Mouse (Mus musculus) cerebral cortex, adult 2 months (tissue): ENCODE results near the gene Runx3.

Experiments used
- WGBS: fragments of 180-500 bp; shearing (Covaris S2); methylation state at CpG from one replicate; pipeline ENCODE4 v1.1.7; 2018; 5-methylcytosine and 5-hydroxymethylcytosine counted together

Runx3 gene

GRCm38 (mm10) chr4:135114301-135114700, 6.2 kb upstream of the Runx3 start:
- 92% methylated on average over 10 of the region's 10 CpGs for WGBS

DNA sequence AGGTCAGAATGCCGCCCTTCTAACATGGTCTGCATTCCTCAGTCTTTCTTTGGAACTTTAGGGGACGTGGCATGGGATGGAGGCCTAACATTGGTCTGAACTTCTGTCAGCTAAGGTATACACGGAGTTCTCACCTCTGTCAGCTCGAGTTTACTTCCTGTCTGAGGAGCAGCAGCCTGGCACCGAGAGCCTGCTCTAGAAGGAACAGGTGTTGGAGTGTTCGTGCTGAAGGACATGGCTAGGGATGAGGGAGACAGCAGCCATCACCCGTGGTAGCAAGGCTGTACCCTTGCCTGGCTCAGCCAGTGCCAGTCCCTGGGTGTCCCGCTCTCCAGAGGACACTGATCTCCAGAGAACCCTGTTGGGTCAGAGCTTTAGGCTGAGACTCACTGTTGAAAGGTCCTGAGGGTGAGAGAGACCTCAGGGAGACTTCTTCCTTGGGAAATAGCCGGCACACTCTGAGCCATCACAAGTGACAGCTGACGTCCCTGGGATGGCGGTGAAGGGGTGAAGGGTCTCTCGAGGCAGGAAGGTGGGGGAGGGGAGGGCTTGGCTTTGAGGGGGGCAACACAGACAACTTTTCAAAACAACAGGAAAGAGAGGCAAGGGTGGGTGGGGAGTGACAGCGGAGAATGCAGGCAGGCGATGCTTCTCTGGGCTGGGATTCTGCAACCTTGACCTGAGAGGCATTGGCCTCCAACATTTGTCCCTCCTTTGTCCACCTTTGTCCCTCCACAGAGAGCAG, 4.9 kb upstream of the Runx3 start:
- 76% methylated on average over 14 of the region's 14 CpGs for WGBS

- 82% methylated on average over 5 of the region's 5 CpGs for WGBS
Measured at GRCm38 (mm10) chr4:135116391-135116790, 4.1 kb upstream of the Runx3 start.

DNA sequence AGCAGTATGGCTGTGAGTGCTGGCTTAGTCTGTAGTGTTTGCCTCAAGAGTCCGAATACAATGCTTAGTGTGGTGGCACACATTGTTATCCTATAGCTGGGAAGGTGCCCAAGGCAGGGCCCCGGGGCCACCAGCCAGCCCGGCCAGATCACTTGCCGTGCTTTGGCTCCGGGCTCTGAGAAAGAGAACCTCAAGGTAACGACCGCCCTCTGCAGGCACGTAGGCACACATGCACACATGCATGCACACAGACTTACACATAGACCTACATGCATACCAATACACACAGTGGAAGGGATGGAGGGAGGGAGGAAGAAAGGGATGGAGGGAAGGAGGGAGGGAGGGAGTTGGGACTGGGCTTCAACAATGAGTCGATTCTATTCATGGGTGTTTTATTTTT, 2.6 kb upstream of the Runx3 start:
- WGBS = 83% methylated on average over 9 of the region's 9 CpGs

GRCm38 (mm10) chr4:135118855-135119474, 1.5 kb upstream of the Runx3 start:
- WGBS = 91% methylated on average over 12 of the region's 12 CpGs

DNA sequence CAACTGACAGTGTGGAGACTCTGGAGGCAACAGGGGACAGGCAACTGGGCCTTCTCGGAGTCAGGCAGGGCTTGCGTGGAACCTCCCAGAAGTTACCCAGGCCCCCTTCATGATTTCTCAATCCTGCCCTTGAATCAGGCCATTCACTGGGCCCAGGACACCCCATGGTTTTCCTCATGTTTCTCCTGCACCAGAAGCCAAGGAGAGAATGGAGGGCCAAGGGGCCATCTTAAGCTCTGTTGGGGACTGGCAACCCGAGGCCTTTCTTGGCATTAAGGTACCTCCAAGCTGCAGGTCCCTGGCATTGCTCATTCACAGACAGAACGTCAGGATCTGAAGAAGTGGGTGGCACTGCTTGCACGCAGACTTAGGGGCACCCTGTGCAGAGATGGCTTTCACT, 3.3 kb downstream of the Runx3 start:
- WGBS = 73% methylated on average over 5 of the region's 5 CpGs

- WGBS = 96% methylated on average over 6 of the region's 6 CpGs
Measured at GRCm38 (mm10) chr4:135124732-135125131, 4.3 kb downstream of the Runx3 start.

GRCm38 (mm10) chr4:135125152-135125551, 4.7 kb downstream of the Runx3 start:
- WGBS = 88% methylated on average over 3 of the region's 3 CpGs

DNA sequence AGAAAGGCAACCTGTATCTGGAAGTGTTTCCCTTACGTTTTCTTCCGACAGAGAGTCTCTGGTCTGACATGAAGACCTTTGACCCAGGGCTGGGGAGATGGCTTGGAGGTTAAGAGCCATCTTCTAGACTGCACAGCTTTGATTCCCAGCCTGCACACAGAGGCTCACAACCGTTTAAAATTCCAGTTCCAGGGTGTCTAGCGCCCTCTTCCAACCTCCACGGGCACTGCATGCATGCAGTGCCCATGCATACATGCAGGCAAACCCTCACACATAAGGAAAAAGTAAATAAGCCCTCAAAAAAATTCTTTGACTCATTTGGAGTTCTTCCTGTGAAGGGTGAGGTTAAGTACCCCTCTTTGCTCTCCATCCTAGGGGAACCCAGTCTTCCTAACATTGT, 5.9 kb downstream of the Runx3 start:
- 83% methylated on average over 5 of the region's 5 CpGs for WGBS

DNA sequence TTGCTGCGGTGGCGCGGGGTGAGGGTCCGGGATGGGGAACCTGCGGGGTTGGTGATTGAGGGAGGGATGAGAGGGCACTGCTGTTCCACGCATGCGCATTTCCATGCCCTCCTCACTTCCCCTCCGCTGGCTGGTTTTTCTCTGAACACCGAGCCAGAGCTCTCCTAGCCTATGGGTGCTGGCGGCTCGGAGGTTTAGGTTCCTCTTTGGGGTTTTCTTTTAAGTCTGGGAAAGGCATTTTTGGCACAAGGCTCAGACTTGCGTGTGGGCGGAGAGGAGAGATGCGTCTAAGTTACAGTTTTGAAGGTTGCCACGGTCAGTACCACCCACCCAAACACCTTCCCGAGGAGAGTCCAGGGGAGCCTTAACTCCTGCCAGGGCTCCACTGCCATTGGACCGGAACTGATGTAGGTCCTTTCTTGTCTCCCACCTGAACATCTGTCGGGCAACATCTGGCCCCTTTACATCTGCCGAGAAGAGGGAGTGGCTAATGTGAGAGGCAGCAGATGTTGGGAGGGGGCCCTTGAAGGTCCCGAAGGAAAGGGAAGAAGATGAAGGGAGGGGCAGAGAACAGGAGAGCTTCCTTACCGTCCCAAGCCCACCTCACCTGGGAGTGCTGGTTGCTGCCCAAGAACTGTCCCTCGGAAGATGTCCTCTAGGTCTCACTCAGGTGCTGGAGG, 8.5 kb downstream of the Runx3 start:
- 23% methylated on average over 22 of the region's 22 CpGs for WGBS

GRCm38 (mm10) chr4:135130156-135130555, 9.7 kb downstream of the Runx3 start:
- WGBS = 93% methylated on average over 6 of the region's 6 CpGs

GRCm38 (mm10) chr4:135131145-135131544, 10.7 kb downstream of the Runx3 start:
- 91% methylated on average over 6 of the region's 6 CpGs for WGBS

GRCm38 (mm10) chr4:135132797-135133196, 12.3 kb downstream of the Runx3 start:
- 93% methylated on average over 12 of the region's 12 CpGs for WGBS

GRCm38 (mm10) chr4:135133711-135134110, 13.3 kb downstream of the Runx3 start:
- 67% methylated on average over 4 of the region's 4 CpGs for WGBS

DNA sequence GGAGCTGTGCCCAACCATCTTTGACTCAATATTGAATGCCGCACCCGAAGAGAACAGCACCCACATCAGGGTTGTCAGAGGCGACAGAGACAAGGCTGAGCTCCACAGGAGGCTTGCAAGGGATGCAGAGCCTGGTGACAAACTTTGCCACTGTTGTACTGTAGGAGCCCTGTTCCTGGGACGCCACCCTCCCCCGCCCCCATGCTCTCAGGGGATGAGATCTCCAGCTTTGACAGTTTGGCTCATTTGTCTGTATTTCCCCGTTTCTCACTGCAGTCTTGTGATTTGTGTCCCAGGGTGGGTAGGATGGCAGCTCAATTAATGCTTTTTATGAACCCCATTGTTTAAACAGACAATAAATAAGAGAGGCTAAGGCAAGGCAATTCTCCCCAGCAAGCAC, 14.9 kb downstream of the Runx3 start:
- 80% methylated on average over 6 of the region's 6 CpGs for WGBS

DNA sequence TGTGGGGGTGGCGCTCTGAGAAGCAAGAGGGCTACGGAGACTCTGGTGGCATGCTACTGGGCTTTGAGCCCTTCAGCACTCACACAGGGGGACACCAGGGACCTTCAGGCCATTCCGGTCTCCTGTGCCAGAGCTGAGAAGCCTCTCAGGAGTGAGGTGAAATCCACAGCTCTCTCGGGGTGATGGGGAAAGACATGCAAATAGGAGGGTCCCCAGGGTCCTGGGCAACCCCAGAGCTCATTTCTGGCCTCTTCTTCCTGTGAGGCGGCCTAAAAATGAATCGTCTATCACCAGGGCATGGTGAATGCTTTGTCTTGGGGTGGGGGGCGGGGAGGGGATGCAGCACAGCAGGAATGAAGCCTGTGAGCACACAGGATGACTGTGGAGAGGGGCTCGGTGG, 15.8 kb downstream of the Runx3 start:
- 86% methylated on average over 8 of the region's 8 CpGs for WGBS

DNA sequence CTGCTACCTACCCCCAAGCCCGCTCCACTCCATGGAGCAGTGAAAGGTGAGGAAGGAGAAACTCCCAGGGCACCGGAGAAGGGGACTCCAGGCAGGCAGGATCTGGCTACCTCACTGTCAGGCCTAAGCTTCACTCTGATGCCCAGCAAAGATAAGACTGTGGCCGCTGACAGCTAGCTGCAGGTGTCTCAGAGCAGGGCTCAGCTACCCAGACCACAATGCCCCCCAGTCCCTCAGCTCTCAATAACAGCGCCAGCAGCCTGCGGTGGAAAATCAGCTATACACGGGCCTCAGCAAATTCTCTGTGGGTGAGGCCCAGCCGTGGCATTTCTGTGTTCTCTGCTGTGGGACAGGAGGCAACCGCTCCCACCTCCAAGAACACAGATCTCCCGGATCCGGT, 16.2 kb downstream of the Runx3 start:
- WGBS = 91% methylated on average over 10 of the region's 10 CpGs

DNA sequence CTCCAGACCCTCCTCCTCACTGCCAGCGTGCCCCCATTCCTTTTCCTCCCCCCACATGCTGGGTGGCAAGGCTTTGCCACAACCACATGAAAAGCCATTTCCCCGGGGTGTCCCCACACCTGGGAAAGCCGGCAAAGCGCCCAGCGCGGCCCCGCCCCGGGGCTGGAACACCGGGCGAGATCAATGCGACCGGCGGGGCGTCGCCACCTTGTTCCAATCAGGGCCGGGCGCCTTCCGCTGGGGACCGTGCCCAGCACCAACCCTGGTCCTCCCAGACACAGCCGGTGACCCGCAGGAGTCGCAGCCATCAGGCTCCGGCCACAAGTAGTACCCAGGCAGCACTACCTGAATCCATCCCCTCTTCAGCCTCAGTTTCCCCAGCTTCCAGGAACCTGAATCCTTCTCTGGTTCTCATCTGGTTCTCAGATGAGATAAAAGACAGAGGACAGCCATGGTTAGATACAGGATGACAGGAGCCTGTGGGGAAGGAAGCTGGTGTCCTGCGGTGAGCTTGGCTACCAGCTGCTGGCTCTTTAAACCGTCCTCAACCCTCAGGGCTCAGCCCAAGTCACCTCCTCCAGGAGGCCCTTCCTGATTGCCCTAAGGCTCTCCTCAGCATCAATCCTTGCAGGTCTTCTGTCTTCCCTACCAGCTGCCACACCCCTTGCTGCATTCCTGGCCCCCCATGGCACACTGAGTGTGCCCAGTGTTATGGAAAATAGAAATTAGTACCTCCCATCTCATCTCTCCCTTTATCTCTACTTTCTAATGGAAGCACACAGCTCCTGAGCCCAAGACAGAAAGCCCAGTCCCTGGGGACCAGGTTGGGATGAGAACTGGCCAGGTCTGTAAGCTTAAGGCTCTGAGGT, 20.4 kb downstream of the Runx3 start:
- 3% methylated on average over 25 of the region's 25 CpGs for WGBS

GRCm38 (mm10) chr4:135141720-135142119, 21.3 kb downstream of the Runx3 start:
- WGBS = 12% methylated on average over 13 of the region's 13 CpGs

DNA sequence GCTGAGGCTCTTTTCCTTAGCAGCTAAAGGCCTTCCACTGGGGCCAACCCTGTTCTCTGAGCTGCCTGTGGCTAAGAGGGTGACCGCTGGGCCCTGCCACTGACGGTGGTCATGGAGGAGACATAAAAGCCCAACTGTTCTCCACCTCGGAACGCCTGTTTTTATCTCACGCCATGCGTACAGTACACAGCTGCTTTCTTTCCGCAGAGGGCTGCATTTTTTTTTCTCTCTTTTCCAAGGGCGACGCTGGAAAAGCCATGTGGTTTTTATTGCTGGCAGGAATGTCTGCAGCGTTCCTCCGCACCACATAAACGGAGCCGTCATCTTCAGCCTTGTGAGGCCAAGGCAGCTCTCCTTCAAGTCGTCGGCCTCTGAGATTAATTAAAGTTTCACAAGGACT, 26.3 kb downstream of the Runx3 start:
- WGBS = 37% methylated on average over 15 of the region's 15 CpGs

DNA sequence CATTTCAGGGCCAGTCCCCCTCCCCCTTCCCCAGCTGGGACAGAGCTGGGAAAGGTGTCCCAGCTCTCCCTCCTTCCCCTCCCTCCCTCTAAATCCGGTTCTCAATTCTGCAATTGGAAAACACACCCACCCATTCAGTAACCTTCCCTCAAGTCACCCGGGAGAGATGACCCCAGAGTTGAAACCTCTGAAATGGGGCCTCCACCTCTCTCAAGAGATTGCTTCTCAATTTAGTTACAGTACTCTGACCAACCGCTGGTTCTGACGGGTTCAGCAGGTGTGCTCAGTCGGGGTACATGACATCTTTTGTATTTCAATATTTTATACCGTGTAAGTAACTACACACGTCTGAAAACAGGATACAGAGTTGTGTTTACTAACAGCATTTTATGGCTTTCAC, 28.2 kb downstream of the Runx3 start:
- WGBS = 19% methylated on average over 7 of the region's 7 CpGs
